Mouse (Mus musculus) stomach, postnatal 0 days (tissue): ENCODE data around the gene Tmem63a. TPM values are rescaled to one million over a fixed set of nuclear protein-coding genes. Genes with fewer than 3 reads are reported as not detected.

Source experiments
- ATAC-seq: fragments of 200-750 bp; cut with Nextera tagmentation; 2 replicates; pipeline ENCODE4 v1.8.0; 2017; ENCODE audit not compliant: low FRiP score, low TSS enrichment
- DNase-seq: peaks from one replicate; pipeline ENCODE4 v3.0.0-alpha.2; 2016; ENCODE audit warnings: low spot score
- H3K27ac ChIP-seq: fragments of 300-500 bp; sonication (generic); replicated peaks from 2 replicates; pipeline ENCODE4 v1.5.1; 2014; ENCODE audit warnings: mild to moderate bottlenecking, control low read depth
- H3K27me3 ChIP-seq: fragments of 300-500 bp; sonication (generic); 2 replicates; pipeline ENCODE4 v1.6.1; 2014; ENCODE audit warnings: low read length; ENCODE audit not compliant: control insufficient read depth, insufficient read depth
- H3K36me3 ChIP-seq: fragments of 300-500 bp; sonication (generic); 2 replicates; pipeline ENCODE4 v1.6.1; 2014; ENCODE audit warnings: low read length, mixed read lengths; ENCODE audit not compliant: control insufficient read depth, insufficient read depth
- H3K4me1 ChIP-seq: fragments of 300-500 bp; sonication (generic); replicated peaks from 2 replicates; pipeline ENCODE4 v1.6.1; 2014; ENCODE audit warnings: antibody characterized with exemption; ENCODE audit not compliant: control insufficient read depth, insufficient read depth
- H3K4me2 ChIP-seq: fragments of 300-500 bp; sonication (generic); replicated peaks from 2 replicates; pipeline ENCODE4 v1.6.1; 2014; ENCODE audit warnings: low read depth, mild to moderate bottlenecking, control low read depth, moderate library complexity
- H3K4me3 ChIP-seq: fragments of 300-500 bp; sonication (generic); 2 replicates; pipeline ENCODE4 v1.5.1; 2014; ENCODE audit warnings: low read depth, low read length, control low read depth
- H3K9ac ChIP-seq: fragments of 300-500 bp; sonication (generic); 2 replicates; pipeline ENCODE4 v1.6.1; 2014; ENCODE audit warnings: mild to moderate bottlenecking, low read length, control low read depth, mixed read lengths
- H3K9me3 ChIP-seq: fragments of 300-500 bp; sonication (generic); 2 replicates; pipeline ENCODE4 v1.6.1; 2016; ENCODE audit warnings: low read length; ENCODE audit not compliant: control insufficient read depth
- CTCF ChIP-seq: IDR thresholded peaks from 2 replicates; pipeline ENCODE4 v1.5.1; 2016; ENCODE audit warnings: antibody characterized with exemption, low read depth, mild to moderate bottlenecking, moderate library complexity
- EP300 ChIP-seq: optimal IDR thresholded peaks from 2 replicates; pipeline ENCODE3; 2016; ENCODE audit warnings: antibody characterized with exemption
- WGBS: fragments of 180-500 bp; shearing (Covaris S2); extraction: QIAGEN DNeasy Blood & Tissue Kit; methylation state at CpG from one replicate; pipeline ENCODE4 v1.1.7; 2014; 5-methylcytosine and 5-hydroxymethylcytosine counted together
- polyA plus RNA-seq: library from polyadenylated mRNA; unstranded; fragments of >200 nt; fragmentation: Nextera tagmentation; extraction: Ambion mirVana; gene quantifications from 2 replicates; pipeline ENCODE4 v1.2.1, GENCODE M21; 2015

The Tmem63a gene
- polyA plus RNA-seq, 1 experiment from 2014 or later = 35.2 TPM

DNA sequence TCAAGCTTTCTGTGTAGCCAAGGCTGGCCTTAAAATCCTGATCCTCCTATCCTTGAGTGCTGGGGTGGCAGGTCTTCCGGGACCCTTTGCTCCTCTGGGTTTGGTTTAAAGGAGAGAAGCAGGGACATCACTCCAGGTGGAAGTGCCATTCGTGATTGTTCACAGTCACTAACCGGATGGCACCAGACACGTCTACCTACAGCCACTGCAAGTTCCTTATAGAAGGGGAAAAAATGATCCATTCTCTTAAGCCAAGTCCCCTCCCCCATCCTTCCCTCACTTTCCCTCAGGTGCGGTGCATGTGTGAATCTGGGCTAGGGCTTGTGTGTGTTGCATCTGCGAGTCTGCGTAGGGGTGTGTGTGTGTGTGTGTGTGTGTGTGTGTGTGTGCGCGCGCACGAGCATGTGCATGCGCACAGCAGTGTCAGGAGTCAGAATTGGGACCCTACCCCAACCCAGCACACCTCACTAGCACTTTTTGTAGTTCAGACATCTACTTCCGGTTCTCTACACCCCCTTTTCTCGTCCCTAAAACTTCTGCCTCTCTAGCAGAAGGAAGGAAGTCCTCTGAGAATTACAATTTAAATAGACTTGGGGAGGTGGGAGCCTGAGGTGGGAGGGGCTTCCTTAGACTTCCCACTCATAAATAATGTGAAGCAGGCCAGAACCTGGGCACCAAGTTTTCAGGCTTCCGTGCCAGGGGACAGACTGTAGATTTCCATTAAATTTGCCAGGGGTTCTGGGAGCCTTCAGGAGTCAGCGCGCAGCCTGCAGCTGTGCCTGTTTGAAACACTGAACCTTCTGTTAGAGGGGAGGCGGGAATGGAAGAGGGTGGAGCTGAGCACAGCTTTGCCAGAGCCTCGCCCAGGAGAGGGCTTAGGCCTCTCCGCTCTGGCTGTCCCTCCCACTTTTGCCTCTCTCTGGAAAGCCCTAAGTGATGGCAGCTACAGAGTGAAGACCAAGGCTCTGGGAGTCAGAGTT lies 3.1 kb downstream of the Tmem63a start:
- 15% methylated on average over 20 of the region's 20 CpGs for WGBS
- peak overlapping the region; percentile 8; the same call in 1 of the 2 replicates for H3K4me3 ChIP-seq
- peaks cover 31% of the 10 kb centered on the region for H3K4me1 ChIP-seq

DNA sequence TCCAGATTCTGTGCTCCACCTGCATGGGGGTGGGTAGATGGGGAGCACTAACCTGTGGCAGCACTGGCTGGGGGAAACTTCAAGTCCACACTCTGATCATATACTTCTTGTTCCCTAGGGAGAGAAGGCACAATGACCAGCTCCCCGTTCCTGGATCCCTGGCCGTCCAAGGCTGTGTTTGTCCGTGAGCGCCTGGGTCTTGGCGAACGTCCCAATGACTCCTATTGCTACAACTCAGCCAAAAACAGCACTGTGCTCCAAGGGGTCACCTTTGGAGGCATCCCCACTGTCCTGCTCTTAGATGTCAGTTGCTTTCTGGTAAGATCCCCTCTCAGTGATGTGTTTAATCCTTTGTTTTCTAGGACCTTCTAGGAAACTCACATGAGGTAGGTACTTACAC lies 4.3 kb downstream of the Tmem63a start:
- ATAC-seq (no peak), DNase-seq (no peak)
- Histone ChIP-seq H3K9me3 (no peaks in the 10 kb centered on the region), H3K4me3 (no peak overlapping the region), H3K27me3 (no peaks in the 10 kb centered on the region), H3K27ac (peak overlapping the region; percentile 99), H3K9ac (no peak overlapping the region), H3K36me3 (peaks cover 16% of the 10 kb centered on the region; the same call in 1 of the 2 replicates), H3K4me1 (peaks cover 25% of the 10 kb centered on the region), H3K4me2 (peak overlapping the region; percentile 45)
- WGBS = 48% methylated on average over 6 of the region's 6 CpGs
- TF ChIP-seq EP300 (no peak), CTCF (no peak)

More for the DNA sequence above, 3.1 kb downstream of the Tmem63a start:
- H3K9ac ChIP-seq = peak overlapping the region; percentile 35
- no peaks in the 10 kb centered on the region for H3K9me3 ChIP-seq
- peak; percentile 82 for ATAC-seq
- H3K36me3 ChIP-seq = 0 out of 2 replicates have a peak, but pooled peaks cover 13% of the 10 kb centered on the region
- no peaks in the 10 kb centered on the region for H3K27me3 ChIP-seq
- DNase-seq = peak; percentile 85
- peak overlapping the region; percentile 45 for H3K4me2 ChIP-seq
- TF ChIP-seq EP300 = no peak
- peak; percentile 20; the same call in 1 of the 2 replicates for TF ChIP-seq CTCF
- peak overlapping the region; percentile 99 for H3K27ac ChIP-seq

DNA sequence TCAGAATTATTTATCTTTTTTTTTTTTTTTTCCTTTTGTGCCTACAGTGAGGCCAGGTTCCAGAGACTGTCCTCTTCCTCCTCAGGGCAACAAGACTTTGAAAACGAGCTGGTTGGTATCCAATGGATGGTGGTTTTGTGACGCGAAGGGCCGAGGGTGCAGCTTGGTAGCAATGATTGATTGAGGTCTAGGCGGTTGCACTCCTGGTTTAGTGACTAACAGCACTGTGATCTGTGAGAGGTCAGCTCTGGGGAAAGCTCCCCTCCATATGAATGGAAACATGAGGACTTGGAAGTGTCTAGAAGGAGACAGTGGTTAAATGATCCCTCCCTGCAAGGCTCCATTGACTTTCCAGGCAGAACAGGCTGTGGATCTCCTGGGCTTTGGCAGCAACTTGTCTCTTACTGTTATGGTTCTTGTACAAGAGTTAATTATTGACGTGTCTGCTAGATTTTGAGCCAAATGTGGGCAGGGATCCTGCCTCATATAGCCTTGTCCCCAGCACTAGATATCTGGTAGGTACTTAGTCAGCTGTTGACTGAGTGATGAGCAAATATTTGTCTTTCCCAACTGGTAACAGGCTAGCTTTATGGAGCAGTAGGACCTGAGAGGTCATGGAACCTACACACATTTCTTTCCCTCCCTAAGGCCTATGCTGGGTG lies 10.1 kb downstream of the Tmem63a start:
- Histone ChIP-seq H3K4me1 (no peaks in the 10 kb centered on the region), H3K4me3 (no peak overlapping the region), H3K9ac (no peak overlapping the region), H3K9me3 (no peaks in the 10 kb centered on the region), H3K36me3 (peaks cover 43% of the 10 kb centered on the region), H3K4me2 (no peak overlapping the region), H3K27ac (peak overlapping the region; percentile 76; the same call in 1 of the 2 replicates), H3K27me3 (no peaks in the 10 kb centered on the region)
- DNase-seq (peak; percentile 66), ATAC-seq (peak; percentile 93)
- TF ChIP-seq CTCF (no peak), EP300 (no peak)
- WGBS = 39% methylated on average over 6 of the region's 6 CpGs

DNA sequence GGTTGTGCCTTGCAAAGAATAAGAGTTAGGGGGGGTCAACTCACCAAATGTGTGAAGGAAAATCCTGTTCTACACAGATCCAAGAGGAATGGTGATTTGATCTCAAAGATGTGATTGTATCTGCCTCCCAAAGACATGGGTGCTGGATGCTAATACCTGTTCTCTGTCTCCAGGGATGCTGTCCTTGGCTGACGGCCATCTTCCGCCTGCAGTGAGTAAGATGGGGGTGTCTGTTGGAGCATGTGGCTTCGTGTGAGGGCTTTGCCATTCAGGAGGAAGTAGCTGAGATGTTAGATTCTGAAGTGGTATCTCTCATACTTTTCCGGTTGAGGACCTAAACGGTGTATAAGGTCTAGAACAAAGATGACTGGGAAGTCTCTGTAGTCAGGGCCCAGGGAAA lies 10.7 kb downstream of the Tmem63a start:
- 50% methylated on average over 5 of the region's 5 CpGs for WGBS
- 0 out of 2 replicates have a peak, but pooled peaks have one; percentile 13 for ATAC-seq
- H3K4me3 ChIP-seq = no peak overlapping the region

DNA sequence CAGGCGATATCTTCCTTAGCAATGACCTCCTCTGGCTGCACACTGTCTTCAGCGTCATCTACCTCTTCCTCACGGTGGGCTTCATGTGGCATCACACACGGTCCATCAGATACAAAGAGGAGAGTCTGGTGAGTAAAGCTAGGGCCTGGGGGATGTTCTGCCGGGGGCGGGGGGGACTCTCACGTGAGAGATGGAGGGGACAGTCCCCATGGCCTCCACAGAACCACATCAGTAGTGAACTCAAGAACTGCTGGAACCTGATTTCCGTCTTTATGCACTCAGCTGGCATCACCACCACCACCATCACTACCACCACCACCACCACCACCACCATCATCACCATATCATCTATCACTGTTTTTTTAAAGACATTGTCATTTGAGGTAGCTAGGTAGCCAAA lies 14.3 kb downstream of the Tmem63a start:
- Histone ChIP-seq H3K36me3 (peaks cover 38% of the 10 kb centered on the region), H3K4me3 (no peak overlapping the region), H3K9ac (no peak overlapping the region), H3K4me1 (no peaks in the 10 kb centered on the region), H3K9me3 (no peaks in the 10 kb centered on the region), H3K4me2 (no peak overlapping the region), H3K27ac (no peak overlapping the region), H3K27me3 (no peaks in the 10 kb centered on the region)
- no peak for ATAC-seq
- no peak for TF ChIP-seq CTCF
- no peak for TF ChIP-seq EP300
- 94% methylated on average over 8 of the region's 8 CpGs for WGBS
- DNase-seq = no peak

More for the DNA sequence above, 10.7 kb downstream of the Tmem63a start:
- H3K9ac ChIP-seq = no peak overlapping the region
- TF ChIP-seq EP300 (no peak), CTCF (no peak)
- no peaks in the 10 kb centered on the region for H3K4me1 ChIP-seq
- no peaks in the 10 kb centered on the region for H3K9me3 ChIP-seq
- H3K27ac ChIP-seq = peak overlapping the region; percentile 76
- H3K4me2 ChIP-seq = no peak overlapping the region
- H3K36me3 ChIP-seq = peaks cover 44% of the 10 kb centered on the region
- H3K27me3 ChIP-seq = no peaks in the 10 kb centered on the region
- no peak for DNase-seq

DNA sequence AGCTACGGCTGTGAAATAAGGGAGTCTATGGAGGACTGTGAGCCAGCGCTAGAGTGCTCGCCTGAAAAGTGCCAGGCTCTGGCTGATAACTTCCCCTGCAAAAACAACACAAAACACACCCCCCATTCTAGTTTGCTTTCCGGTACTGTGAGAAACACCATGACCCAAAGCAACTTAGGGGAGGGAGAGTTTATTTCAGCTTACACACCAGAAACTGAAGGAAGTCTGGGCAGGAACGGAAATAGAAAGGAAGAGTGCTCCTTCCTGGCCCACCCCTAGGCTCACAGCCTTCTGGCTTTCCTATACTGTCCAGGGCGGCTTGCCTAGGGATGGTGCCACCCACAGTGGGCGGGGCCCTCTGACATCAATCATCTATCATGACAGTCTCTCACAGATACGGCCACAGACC lies 14.8 kb downstream of the Tmem63a start:
- Histone ChIP-seq H3K9me3 (no peaks in the 10 kb centered on the region), H3K4me3 (no peak overlapping the region), H3K9ac (no peak overlapping the region), H3K27me3 (no peaks in the 10 kb centered on the region), H3K4me2 (no peak overlapping the region), H3K4me1 (no peaks in the 10 kb centered on the region), H3K36me3 (peaks cover 38% of the 10 kb centered on the region), H3K27ac (no peak overlapping the region)
- no peak for DNase-seq
- peak; percentile 39 for ATAC-seq
- WGBS = 65% methylated on average over 8 of the region's 8 CpGs
- no peak for TF ChIP-seq EP300
- no peak for TF ChIP-seq CTCF
